Mouse (Mus musculus) heart, adult 2 months (tissue): ENCODE results near the gene Pes1.
"Not testable (repeated sequence)": the region's sequence is repeated elsewhere in the genome, so short reads cannot be mapped to it uniquely, and the experiment has no call there.

Source experiments
- CTCF ChIP-seq: fragments of 200-600 bp; IDR thresholded peaks from 2 replicates; pipeline ENCODE4 v1.8.1; 2022; ENCODE audit warnings: antibody characterized with exemption, mild to moderate bottlenecking, moderate library complexity
- EP300 ChIP-seq: fragments of 200-500 bp; IDR thresholded peaks from 2 replicates; pipeline ENCODE4 v1.6.1; 2011; ENCODE audit warnings: low read depth, low read length, control low read depth; ENCODE audit not compliant: insufficient read depth
- POLR2A ChIP-seq: fragments of 200-500 bp; IDR thresholded peaks from 2 replicates; pipeline ENCODE4 v1.6.1; 2011; ENCODE audit warnings: mild to moderate bottlenecking, low read depth, low read length, control low read depth; ENCODE audit not compliant: insufficient read depth

GRCm38 (mm10) chr11:3954876-3955275, 8.9 kb upstream of the Pes1 start:
- not testable (repeated sequence) for TF ChIP-seq CTCF, POLR2A, EP300
